9 mouse cellular contexts compared by ENCODE assay signal in the genomic region with DNA sequence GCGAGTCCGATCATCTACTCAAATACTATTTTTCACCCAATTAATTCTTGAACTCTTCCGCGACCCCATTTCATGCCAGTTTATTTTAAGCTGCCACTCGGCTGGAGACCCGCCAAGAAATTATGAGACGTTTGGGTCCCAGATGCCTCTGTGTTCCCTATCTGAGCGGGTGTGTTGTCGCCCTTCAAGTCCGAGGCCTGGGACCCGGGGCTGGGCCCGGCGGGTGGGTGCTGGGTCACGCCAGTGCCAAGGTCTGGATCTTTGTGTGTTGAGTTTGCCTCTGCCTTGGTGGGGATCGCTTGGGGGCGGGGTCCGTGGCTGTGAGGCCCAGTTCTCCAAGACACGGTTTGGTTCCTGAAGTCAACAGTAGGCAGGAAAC. TPM values are rescaled to one million over a fixed set of nuclear protein-coding genes. Genes with fewer than 3 reads are reported as not detected.
DNase-seq lines count a peak whose midpoint lies in the region; ATAC-seq and TF ChIP-seq lines count a peak whose summit lies in the region.
"Had no signal": no experiment of that assay in that cellular context is flagged by ENCODE, and none has a peak within 500 bp of the region (broad histone marks: within the 10 kb centered on the region; RNA-seq: fewer than 3 reads in every experiment).

No protein-coding gene starts in this region.

- H3K4me2 ChIP-seq in lung, embryonic 14.5 days: peak overlapping the region; percentile 46
- peak overlapping the region; percentile 70 for H3K4me2 ChIP-seq in hindbrain, embryonic 15.5 days
- peak overlapping the region; percentile 67 for H3K4me2 ChIP-seq in neural tube, embryonic 14.5 days (ENCODE audit: low read depth, low read length)

- peak; percentile 20 for DNase-seq in embryo, embryonic 10.5 days (ENCODE audit: low spot score)
- no peak for DNase-seq in embryo, embryonic 10 days (ENCODE audit: low spot score)
- DNase-seq in lung, embryonic 14.5 days: peak; percentile 76
- no peak for DNase-seq in lung, adult 18-20 months
- no peak for DNase-seq in urinary bladder, postnatal 25 days (ENCODE audit: low spot score)
- DNase-seq: kidney, adult 11 months had no signal

- no peak for TF ChIP-seq CTCF in lung, embryonic 14.5 days (IDR thresholded peaks at IDR 0.05; ENCODE audit: low read depth)

- H3K9me3 ChIP-seq in lung, embryonic 14.5 days (ENCODE audit: low read depth, low read length): no peaks in the 10 kb centered on the region
- H3K9me3 ChIP-seq in hindbrain, embryonic 15.5 days: no peaks in the 10 kb centered on the region
- no peaks in the 10 kb centered on the region for H3K9me3 ChIP-seq in neural tube, embryonic 14.5 days (ENCODE audit: control insufficient read depth, low read length)

- peaks cover 23% of the 10 kb centered on the region for H3K4me1 ChIP-seq in lung, embryonic 14.5 days (ENCODE audit: insufficient read depth)
- peaks cover 57% of the 10 kb centered on the region for H3K4me1 ChIP-seq in hindbrain, embryonic 15.5 days (replicated peaks)
- H3K4me1 ChIP-seq in neural tube, embryonic 14.5 days (ENCODE audit: control insufficient read depth, insufficient read depth, low read length): peaks cover 25% of the 10 kb centered on the region; the same call in 1 of the 2 replicates

- H3K9ac ChIP-seq in lung, embryonic 14.5 days: no peak overlapping the region
- peak overlapping the region; percentile 67 for H3K9ac ChIP-seq in hindbrain, embryonic 15.5 days
- H3K9ac ChIP-seq in neural tube, embryonic 14.5 days (replicated peaks; ENCODE audit: low read depth, low read length): peak overlapping the region; percentile 77

- no peak overlapping the region for H3K27ac ChIP-seq in lung, embryonic 14.5 days (ENCODE audit: low read depth)
- peak overlapping the region; percentile 90 for H3K27ac ChIP-seq in hindbrain, embryonic 15.5 days (replicated peaks)
- H3K27ac ChIP-seq in neural tube, embryonic 14.5 days (ENCODE audit: low read depth, low read length): peak overlapping the region; percentile 91

- H3K27me3 ChIP-seq in lung, embryonic 14.5 days (ENCODE audit: insufficient read depth, low read length): peaks cover 86% of the 10 kb centered on the region
- peaks cover 49% of the 10 kb centered on the region for H3K27me3 ChIP-seq in hindbrain, embryonic 15.5 days
- peaks cover 41% of the 10 kb centered on the region for H3K27me3 ChIP-seq in neural tube, embryonic 14.5 days (ENCODE audit: control insufficient read depth, insufficient read depth, low read length)

- H3K4me3 ChIP-seq in lung, embryonic 14.5 days (ENCODE audit: low read depth, low read length): 0 out of 2 replicates have a peak overlapping the region, but pooled peaks have one; percentile 15
- peak overlapping the region; percentile 52 for H3K4me3 ChIP-seq in hindbrain, embryonic 15.5 days
- H3K4me3 ChIP-seq in neural tube, embryonic 14.5 days (ENCODE audit: low read depth, low read length): peak overlapping the region; percentile 44

- 1% methylated on average over 18 of the region's 18 CpGs for WGBS in lung, embryonic 14.5 days
- 3% methylated on average over 18 of the region's 18 CpGs for WGBS in hindbrain, embryonic 15.5 days
- 2% methylated on average over 18 of the region's 18 CpGs for WGBS in neural tube, embryonic 14.5 days

- ATAC-seq in lung, embryonic 14.5 days (ENCODE audit: insufficient read depth): peak; percentile 35
- ATAC-seq in hindbrain, embryonic 15.5 days (ENCODE audit: low FRiP score, low read depth): no peak
- no peak for ATAC-seq in neural tube, embryonic 14.5 days (ENCODE audit: low read depth)
- ATAC-seq in megakaryocyte-erythroid progenitor cell, adult 5-6 weeks (replicated peaks; ENCODE audit: low FRiP score, low TSS enrichment, poor library complexity, severe bottlenecking): no peak

- no peaks in the 10 kb centered on the region for H3K36me3 ChIP-seq in lung, embryonic 14.5 days (ENCODE audit: insufficient read depth)
- no peaks in the 10 kb centered on the region for H3K36me3 ChIP-seq in hindbrain, embryonic 15.5 days
- H3K36me3 ChIP-seq in neural tube, embryonic 14.5 days (ENCODE audit: control insufficient read depth, insufficient read depth, low read length): no peaks in the 10 kb centered on the region

RNA-seq across cellular contexts. Expression of gene Gad1, which starts 13.7 kb away (rescaled TPM):
- 0.11 and 0.28 TPM in 2 replicates for polyA plus RNA-seq in lung, embryonic 14.5 days (2014; fragmentation: Nextera tagmentation; extraction: Ambion mirVana)
- 103 and 105 TPM in 2 replicates for polyA plus RNA-seq in hindbrain, embryonic 15.5 days (2015; fragmentation: Nextera tagmentation; extraction: Ambion mirVana)
- polyA plus RNA-seq in neural tube, embryonic 14.5 days (2014; fragmentation: Nextera tagmentation; extraction: Ambion mirVana): 84.1 and 119 TPM in 2 replicates
- total RNA-seq in megakaryocyte-erythroid progenitor cell, adult 5-6 weeks (2014; fragmentation: Nextera tagmentation): not detected in 2 replicates
- total RNA-seq in megakaryocyte-erythroid progenitor cell, adult 5-6 weeks (2017): not detected in 2 replicates

RNA-seq across cellular contexts. Expression of gene Erich2, which starts 58.0 kb away (rescaled TPM):
- polyA plus RNA-seq in lung, embryonic 14.5 days (2014; fragmentation: Nextera tagmentation; extraction: Ambion mirVana): 6.1 and 6.2 TPM in 2 replicates
- polyA plus RNA-seq in hindbrain, embryonic 15.5 days (2015; fragmentation: Nextera tagmentation; extraction: Ambion mirVana): 2.9 and 3.0 TPM in 2 replicates
- 1.0 and 1.2 TPM in 2 replicates for polyA plus RNA-seq in neural tube, embryonic 14.5 days (2014; fragmentation: Nextera tagmentation; extraction: Ambion mirVana)
- total RNA-seq in megakaryocyte-erythroid progenitor cell, adult 5-6 weeks (2014; fragmentation: Nextera tagmentation): not detected in 2 replicates
- total RNA-seq in megakaryocyte-erythroid progenitor cell, adult 5-6 weeks (2017): not detected in 2 replicates

Comparison
In these comparisons a context has a peak if more than half of its experiments do, and no peak if none do; other contexts are left out.
1. DNase-seq: peak in embryo, embryonic 10.5 days (single experiment) and lung, embryonic 14.5 days (single experiment); none in embryo, embryonic 10 days (single experiment), lung, adult 18-20 months (0 of 2) and urinary bladder, postnatal 25 days (single experiment).
2. RNA of gene Gad1, which starts 13.7 kb away (polyA plus RNA-seq): 84.1 to 119 TPM in neural tube, embryonic 14.5 days and 103 to 105 TPM in hindbrain, embryonic 15.5 days; 0.11 to 0.28 TPM in lung, embryonic 14.5 days; every median in the first group is over 10 times any median in the second.
3. Peak in every context shown above with its lines, with median percentiles within 50 percentile points of each other: H3K4me2 ChIP-seq and H3K4me3 ChIP-seq.